Mouse (Mus musculus) E14TG2a.4 (cell line): ENCODE results near the gene Iffo2.

Experiments used
- CTCF ChIP-seq: conservative IDR thresholded peaks from 2 replicates; pipeline ENCODE4 v1.5.1; 2014; ENCODE audit warnings: low read length
- NANOG ChIP-seq: IDR thresholded peaks from 2 replicates; pipeline ENCODE4 v1.6.1; 2014; ENCODE audit warnings: borderline replicate concordance, low read length, mixed read lengths
- POU5F1 ChIP-seq: IDR thresholded peaks from 2 replicates; pipeline ENCODE4 v1.6.1; 2014; ENCODE audit warnings: low read length, borderline replicate concordance

GRCm38 (mm10) chr4:139493227-139494025, 36.9 kb upstream of the Iffo2 start:
- TF ChIP-seq CTCF (no peak), NANOG (no peak), POU5F1 (no peak)
